Mouse (Mus musculus): ENCODE results near the gene Dhtkd1. TPM values are rescaled to one million over a fixed set of nuclear protein-coding genes. Genes with fewer than 3 reads are reported as not detected.

Gene Dhtkd1
- total and polyA plus RNA-seq, 3 experiments: 1.5 to 1.6 TPM; not detected in 1

DNA sequence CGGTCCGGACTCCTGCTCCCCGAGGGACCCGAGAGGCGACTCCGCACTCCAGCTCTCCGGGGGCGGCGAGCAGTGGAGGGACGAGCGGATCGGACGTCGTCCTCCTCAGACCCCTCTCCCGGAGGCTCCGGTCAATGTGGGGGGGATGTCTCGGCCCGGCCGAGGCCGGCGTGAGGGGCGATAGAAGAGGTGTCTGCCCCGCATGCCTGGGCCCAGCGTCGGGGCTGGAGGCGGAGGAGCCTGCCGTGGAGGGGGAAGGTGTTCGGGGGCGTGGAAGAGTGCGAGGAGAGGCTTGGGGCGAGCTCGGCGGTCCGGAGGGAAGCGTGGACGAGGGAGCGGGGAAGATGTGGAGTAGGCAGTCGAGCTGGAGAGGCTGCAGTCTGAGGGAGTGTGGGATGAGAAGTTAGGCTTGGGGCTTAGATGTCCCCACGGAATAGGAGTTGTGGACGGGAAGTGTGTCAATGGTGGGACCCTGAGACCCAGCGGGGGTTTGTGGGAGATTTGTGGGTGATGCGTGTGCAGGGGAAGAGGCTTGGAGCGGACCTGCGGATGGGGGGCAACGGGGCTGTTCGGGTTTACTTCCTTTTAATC lies 9.1 kb upstream of the Dhtkd1 start:
- peak overlapping the region; percentile 70 for H3K27ac ChIP-seq (ENCODE audit: control insufficient read depth, low read depth, low read length)
- H3K36me3 ChIP-seq (ENCODE audit: control insufficient read depth in 1 of 2, insufficient read depth in 2 of 2, low read length in 2 of 2): peaks cover 6 to 16% of the 10 kb centered on the region in 2 experiments; a peak in 3 of 4 replicates
- no peaks in the 10 kb centered on the region for H3K27me3 ChIP-seq (ENCODE audit: control insufficient read depth in 1 of 2, insufficient read depth in 2 of 2, low read length in 2 of 2)
- H3K9ac ChIP-seq (ENCODE audit: control insufficient read depth, low read depth, low read length, poor library complexity, severe bottlenecking): peak overlapping the region; percentile 89
- TF ChIP-seq BHLHE40 (IDR thresholded peaks at IDR 0.05; ENCODE audit: borderline replicate concordance, low read depth, low read length) (no peak), USF1 (IDR thresholded peaks at IDR 0.05; ENCODE audit: low read depth, low read length) (no peak), NELFE (IDR thresholded peaks at IDR 0.05; ENCODE audit: low read depth, low read length) (0 out of 2 replicates have a peak, but pooled peaks have one; percentile 15), JUND (IDR thresholded peaks at IDR 0.05; ENCODE audit: low read depth, low read length) (no peak), ZC3H11A (IDR thresholded peaks at IDR 0.05; ENCODE audit: low read depth, low read length) (no peak), POLR2AphosphoS2 (IDR thresholded peaks at IDR 0.05; ENCODE audit: low read length) (no peak), RAD21 (IDR thresholded peaks at IDR 0.05; ENCODE audit: low read depth, low read length) (no peak), ETS1 (IDR thresholded peaks at IDR 0.05; ENCODE audit: low read depth, low read length) (0 out of 2 replicates have a peak, but pooled peaks have one; percentile 13), TBP (IDR thresholded peaks at IDR 0.05; ENCODE audit: low read depth, low read length) (peak; percentile 35; the same call in 1 of the 2 replicates), UBTF (IDR thresholded peaks at IDR 0.05; ENCODE audit: borderline replicate concordance, insufficient read depth, low read depth, low read length) (0 out of 2 replicates have a peak, but pooled peaks have one; percentile 26), GATA1 (IDR thresholded peaks at IDR 0.05; ENCODE audit: low read depth, low read length) (no peak), MAX (IDR thresholded peaks at IDR 0.05; ENCODE audit: low read length) (peak; percentile 28; the same call in 1 of the 2 replicates), HCFC1 (IDR thresholded peaks at IDR 0.05; ENCODE audit: low read depth, low read length) (peak; percentile 50; the same call in 1 of the 2 replicates)
- H3K79me2 ChIP-seq (ENCODE audit: control insufficient read depth, insufficient read depth, low read length, poor library complexity): peaks cover 31% of the 10 kb centered on the region
- H3K9me3 ChIP-seq (replicated peaks; ENCODE audit: insufficient read depth, low read length): no peaks in the 10 kb centered on the region
- peak; percentile 76 for DNase-seq (ENCODE audit: low read depth, low spot score)
- peaks cover 0 to 4% of the 10 kb centered on the region in 2 experiments; a peak in 2 of 4 replicates for H3K4me1 ChIP-seq (ENCODE audit: control insufficient read depth in 1 of 2, insufficient read depth in 2 of 2, low read length in 2 of 2)
- H3K4me3 ChIP-seq (ENCODE audit: control insufficient read depth in 1 of 2, insufficient read depth in 1 of 2, low read depth in 2 of 2, low read length in 2 of 2): peak overlapping the region; percentile 69 to 88

DNA sequence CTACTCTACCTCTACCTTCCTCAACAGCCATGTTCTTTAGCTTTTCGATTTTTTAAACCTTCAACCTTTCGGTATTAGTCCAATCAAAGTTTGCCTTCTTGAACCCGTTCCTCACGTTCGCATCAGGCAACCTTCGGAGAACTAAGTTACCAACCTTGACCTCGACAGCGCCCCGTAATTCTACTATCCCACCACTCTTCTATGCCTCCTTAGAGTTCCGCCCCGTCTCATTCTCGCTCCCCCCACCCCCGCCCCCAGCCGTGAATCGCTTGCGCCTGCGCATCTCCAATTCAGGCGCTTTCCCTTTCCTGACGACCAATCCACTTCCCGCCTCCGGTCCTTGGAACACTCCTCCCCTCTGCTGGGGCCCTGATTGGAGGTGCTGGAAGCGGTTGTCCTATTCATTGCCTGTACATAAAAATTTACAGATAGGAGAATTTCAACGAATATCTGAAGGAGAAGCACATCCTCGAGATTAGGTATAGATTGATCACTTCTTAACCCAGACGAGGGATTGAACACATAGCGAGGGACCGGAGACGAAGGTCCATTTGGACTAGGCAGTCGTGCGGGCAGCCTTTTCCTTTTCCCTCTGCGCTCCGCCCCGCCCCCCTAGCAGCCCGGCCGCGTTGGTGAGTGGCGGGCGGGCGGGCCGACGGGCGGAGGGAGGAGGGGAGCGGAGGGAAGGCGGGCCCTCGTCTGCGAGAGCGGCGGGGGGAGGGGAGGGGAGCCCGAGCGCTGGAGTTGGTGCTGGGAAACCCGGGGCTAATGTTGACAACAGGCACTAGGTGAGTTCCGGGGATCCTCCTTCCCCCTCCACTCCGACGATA lies 8.4 kb upstream of the Dhtkd1 start, which contains the start of gene Upf2:
TSS of gene Upf2 (plus strand) at position 704 of the 830 bp plus-strand sequence.
- H3K4me1 ChIP-seq (ENCODE audit: control insufficient read depth in 1 of 2, insufficient read depth in 2 of 2, low read length in 2 of 2): peaks cover 5 to 12% of the 10 kb centered on the region in 2 experiments
- peak within 1 kb of the TSS; percentile 79 to 90 for H3K4me3 ChIP-seq (ENCODE audit: control insufficient read depth in 1 of 2, insufficient read depth in 1 of 2, low read depth in 2 of 2, low read length in 2 of 2)
- TF ChIP-seq POLR2AphosphoS2 (IDR thresholded peaks at IDR 0.05; ENCODE audit: low read length) (peak; percentile 73), POLR2AphosphoS5 (IDR thresholded peaks at IDR 0.05; ENCODE audit: borderline replicate concordance, low read depth, low read length) (no peak), SMC3 (IDR thresholded peaks at IDR 0.05; ENCODE audit: low read depth, low read length) (no peak), NRF1 (IDR thresholded peaks at IDR 0.05; ENCODE audit: insufficient read depth, low read depth, low read length, poor library complexity, severe bottlenecking) (peak; percentile 97), HCFC1 (IDR thresholded peaks at IDR 0.05; ENCODE audit: low read depth, low read length) (peak; percentile 91), BHLHE40 (IDR thresholded peaks at IDR 0.05; ENCODE audit: borderline replicate concordance, low read depth, low read length) (no peak), ZMIZ1 (IDR thresholded peaks at IDR 0.05; ENCODE audit: low read depth, low read length) (peak; percentile 60; the same call in 1 of the 2 replicates), MXI1 (IDR thresholded peaks at IDR 0.05; ENCODE audit: low read depth, low read length) (peak; percentile 78; the same call in 1 of the 2 replicates), CTCF (IDR thresholded peaks at IDR 0.05 in 2 of 3, conservative IDR thresholded peaks at IDR 0.05 in 1 of 3; ENCODE audit: control insufficient read depth in 1 of 3, insufficient read depth in 1 of 3, low read depth in 2 of 3, low read length in 3 of 3, poor library complexity in 1 of 3, severe bottlenecking in 1 of 3) (peak in 1 of 3 experiments; percentile 19; a peak in 2 of 6 replicates), SIN3A (IDR thresholded peaks at IDR 0.05; ENCODE audit: low read length) (peak; percentile 92), RCOR1 (IDR thresholded peaks at IDR 0.05; ENCODE audit: low read depth, low read length) (no peak), ETS1 (IDR thresholded peaks at IDR 0.05; ENCODE audit: low read depth, low read length) (no peak; the same call in 1 of the 2 replicates), JUND (IDR thresholded peaks at IDR 0.05; ENCODE audit: low read depth, low read length) (no peak), ZC3H11A (IDR thresholded peaks at IDR 0.05; ENCODE audit: low read depth, low read length) (no peak), MYB (IDR thresholded peaks at IDR 0.05; ENCODE audit: low read depth, low read length) (no peak), TCF12 (IDR thresholded peaks at IDR 0.05; ENCODE audit: low read depth, low read length) (peak; percentile 47), USF2 (IDR thresholded peaks at IDR 0.05; ENCODE audit: borderline replicate concordance in 1 of 2, insufficient read depth in 1 of 2, low read depth in 1 of 2, low read length in 2 of 2) (no peak), ZNF384 (IDR thresholded peaks at IDR 0.05; ENCODE audit: low read depth, low read length) (no peak), ELF1 (IDR thresholded peaks at IDR 0.05; ENCODE audit: low read depth, low read length) (peak; percentile 81)

More for the DNA sequence above, 8.4 kb upstream of the Dhtkd1 start, which contains the start of gene Upf2:
- peaks cover 6 to 19% of the 10 kb centered on the region in 2 experiments; a peak in 3 of 4 replicates for H3K36me3 ChIP-seq (ENCODE audit: control insufficient read depth in 1 of 2, insufficient read depth in 2 of 2, low read length in 2 of 2)
- no peaks in the 10 kb centered on the region for H3K27me3 ChIP-seq (ENCODE audit: control insufficient read depth in 1 of 2, insufficient read depth in 2 of 2, low read length in 2 of 2)
- H3K27ac ChIP-seq (ENCODE audit: control insufficient read depth, low read depth, low read length): peak within 1 kb of the TSS; percentile 90
- DNase-seq (ENCODE audit: low read depth, low spot score): peak; percentile 98
- peak within 1 kb of the TSS; percentile 91 for H3K9ac ChIP-seq (ENCODE audit: control insufficient read depth, low read depth, low read length, poor library complexity, severe bottlenecking)
- H3K79me2 ChIP-seq (ENCODE audit: control insufficient read depth, insufficient read depth, low read length, poor library complexity): peaks cover 29% of the 10 kb centered on the region
- H3K9me3 ChIP-seq (replicated peaks; ENCODE audit: insufficient read depth, low read length): no peaks in the 10 kb centered on the region
